Mouse (Mus musculus): ENCODE data around the gene Srcin1.

The Srcin1 gene

DNA sequence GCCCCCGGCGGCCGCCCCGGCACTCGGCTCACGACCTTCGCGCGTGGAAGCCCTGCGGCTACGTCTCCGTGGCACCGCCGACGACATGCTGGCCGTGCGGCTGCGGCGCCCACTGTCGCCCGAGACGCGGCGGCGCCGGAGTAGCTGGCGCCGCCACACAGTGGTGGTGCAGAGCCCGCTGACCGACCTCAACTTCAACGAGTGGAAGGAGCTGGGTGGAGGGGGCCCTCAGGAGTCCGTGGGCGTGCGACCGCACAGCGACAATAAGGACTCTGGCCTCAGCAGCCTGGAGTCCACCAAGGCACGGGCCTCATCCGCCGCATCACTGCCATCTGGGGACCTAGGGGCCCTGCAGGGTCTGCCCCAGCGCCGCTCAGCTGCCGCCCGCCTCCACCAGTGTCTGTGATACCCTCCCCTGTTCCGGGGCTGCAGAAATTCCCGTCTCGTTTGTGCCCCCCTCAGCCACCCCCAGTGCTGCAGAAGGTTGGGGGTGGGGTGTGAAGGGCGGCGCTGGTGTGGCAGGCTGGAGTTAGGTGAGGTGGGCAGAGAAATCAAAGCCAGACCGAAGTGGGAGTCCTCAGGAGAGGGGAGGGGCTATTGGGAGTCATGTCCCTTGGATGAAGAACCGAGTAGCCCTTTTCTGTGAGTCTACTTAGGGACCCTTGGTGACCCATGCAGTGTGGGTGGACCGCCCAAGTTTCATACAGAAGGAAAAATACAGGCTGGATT, 75.1 kb downstream of the Srcin1 start:
- no peak for DNase-seq

DNA sequence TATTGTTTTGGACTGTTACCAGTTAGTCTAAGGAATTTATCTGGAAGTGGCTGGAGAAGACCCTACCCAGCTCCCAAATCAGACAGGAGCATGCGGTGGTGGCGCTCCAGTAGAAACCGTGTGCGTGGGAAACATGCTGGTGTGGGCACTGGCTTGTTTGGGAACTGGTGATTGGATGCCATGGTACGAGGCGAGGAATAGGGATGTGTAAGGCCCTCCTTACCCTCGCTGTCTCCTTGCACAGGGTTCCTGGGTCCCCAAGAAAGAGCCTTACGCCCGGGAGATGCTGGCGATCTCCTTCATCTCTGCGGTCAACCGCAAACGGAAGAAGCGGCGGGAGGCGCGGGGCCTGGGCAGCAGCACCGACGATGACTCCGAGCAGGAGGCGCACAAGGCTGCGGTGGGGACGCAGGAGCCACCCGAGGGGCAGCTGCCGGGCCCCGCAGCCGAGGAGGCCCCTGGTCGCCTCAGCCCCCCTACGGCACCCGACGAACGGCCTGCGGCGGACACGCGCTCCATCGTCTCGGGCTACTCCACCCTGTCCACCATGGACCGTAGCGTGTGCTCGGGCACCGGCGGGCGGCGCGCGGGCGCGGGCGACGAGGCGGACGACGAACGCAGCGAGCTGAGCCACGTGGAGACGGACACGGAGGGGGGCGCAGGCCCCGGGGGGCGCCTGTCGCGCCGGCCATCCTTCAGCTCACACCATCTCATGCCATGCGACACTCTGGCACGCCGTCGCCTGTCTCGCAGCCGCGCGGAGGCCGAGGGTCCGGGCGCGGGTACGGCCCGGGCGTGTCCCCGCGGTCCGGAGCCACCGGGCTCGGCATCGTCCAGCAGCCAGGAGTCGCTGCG, 75.9 kb downstream of the Srcin1 start, which contains the start of gene 4933428G20Rik:
TSS of gene 4933428G20Rik (minus strand) at position 476 of the 855 bp plus-strand sequence.
- DNase-seq: no peak

DNA sequence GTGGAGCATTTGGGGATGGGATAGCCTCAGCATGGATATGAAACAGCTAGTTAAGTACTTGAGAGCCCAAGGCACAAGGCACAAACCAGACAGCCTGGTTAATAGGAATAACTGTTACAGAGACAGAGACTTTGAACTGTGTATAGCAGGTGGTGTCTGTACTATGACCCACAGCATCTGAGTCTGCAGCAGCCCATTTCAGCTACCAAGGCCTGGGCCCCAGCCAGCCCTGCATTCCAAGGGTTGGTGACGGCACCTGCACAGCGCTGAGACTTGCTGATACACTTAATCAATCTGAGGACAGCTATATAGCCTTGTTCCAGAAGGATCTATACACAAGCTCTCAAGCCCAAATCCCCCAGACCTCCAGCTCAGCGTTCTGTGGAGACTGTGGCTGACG, 78.4 kb downstream of the Srcin1 start:
- DNase-seq: no peak

DNA sequence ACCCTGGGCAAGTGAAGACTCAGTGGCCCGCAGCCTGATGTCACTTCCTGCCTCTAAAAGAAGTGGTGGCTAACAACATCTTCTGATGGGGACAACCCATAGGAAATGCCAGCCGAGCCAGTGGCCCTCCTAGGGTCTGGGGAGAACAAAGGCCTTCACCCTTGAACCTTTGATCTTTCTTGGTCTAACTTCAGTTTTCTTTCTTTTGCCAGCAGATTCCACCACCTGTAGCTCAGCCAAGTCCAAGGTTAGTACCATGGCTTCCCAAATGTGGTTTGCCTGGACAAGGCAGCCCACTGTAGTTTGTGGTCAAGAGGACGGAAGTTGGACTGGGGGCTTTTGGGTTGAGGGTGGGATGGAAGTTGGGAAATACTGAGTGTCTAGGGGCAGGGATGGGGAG, 83.2 kb downstream of the Srcin1 start:
- DNase-seq: no peak

DNA sequence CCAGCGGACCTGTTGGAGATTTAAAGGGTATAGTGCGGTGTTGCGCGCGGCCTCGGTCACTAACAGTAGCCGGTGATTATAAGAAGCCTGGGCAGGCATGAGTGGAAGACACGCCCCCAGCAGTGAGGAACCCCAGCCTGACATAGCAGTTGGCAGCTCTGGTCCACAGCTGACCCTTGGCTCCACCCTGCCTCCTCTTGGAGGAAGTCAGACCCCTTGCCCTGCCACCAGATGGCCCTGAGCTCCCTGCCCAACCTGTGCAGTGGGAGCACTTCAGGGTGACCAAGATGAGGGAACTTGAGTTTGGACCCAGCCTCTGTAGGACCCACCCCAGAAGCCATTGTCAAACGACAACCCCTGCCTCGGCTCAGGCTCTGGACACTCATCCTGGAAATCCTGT, 84.3 kb downstream of the Srcin1 start:
- DNase-seq: no peak

GRCm38 (mm10) chr11:97489589-97490324, 86.2 kb downstream of the Srcin1 start:
- peak; percentile 79 for DNase-seq

DNA sequence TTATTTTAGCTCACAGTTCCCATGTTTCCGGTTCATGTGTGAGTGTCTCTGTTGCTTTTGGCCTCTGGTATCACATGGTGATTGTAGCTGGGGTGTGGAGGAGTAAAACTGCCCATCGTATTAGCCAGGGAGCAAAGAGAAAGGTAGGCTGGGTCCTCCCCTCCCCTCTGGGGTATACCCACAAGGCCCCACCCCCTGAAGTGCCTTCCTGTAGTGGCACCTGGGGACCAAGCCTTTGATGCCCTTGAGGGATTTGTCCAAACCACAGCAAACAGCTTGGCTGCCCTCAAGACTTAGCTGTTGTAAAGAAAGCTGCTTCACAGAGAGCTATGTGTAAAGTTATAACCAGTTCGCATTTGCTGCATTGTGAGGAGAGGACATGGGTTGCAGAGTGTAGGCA, 88.3 kb downstream of the Srcin1 start:
- no peak for DNase-seq

DNA sequence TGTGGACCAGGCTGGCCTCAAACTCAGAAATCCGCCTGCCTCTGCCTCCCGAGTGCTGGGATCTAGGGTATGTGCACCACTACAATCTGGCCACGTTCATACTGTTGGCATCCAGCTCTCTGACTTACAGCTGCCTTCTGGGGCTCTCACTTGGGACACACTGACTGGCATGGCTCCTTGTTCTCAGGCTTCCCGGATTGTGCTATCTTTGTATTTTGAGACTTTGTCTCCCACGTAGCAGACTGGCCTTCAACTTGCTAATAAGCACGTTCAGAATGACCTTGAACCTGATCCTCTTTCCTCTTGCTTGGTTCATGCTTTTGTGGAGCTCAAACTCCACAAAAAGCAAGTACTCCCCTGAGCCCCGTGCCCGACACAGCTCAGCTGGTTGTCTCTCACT, 90.3 kb downstream of the Srcin1 start:
- DNase-seq: no peak

DNA sequence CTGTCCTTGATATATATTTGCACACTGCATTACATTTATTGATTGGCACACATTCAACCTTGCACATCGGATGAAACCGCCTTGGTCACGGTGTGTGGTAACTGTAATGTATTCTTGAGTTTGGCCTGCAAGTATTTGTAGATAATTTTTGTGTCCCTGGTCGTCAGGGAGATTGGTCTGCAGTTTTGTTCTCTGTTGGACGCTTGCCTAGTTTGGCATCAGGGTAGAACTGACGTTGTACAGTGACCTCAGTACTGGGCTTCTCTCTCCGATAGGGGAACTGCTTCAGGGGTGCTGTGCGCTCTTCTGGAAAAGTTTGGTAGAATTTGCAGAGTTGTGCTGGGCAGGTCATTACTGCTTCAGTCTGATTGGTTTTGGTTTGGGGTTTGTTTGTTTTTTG, 96.2 kb downstream of the Srcin1 start:
- no peak for DNase-seq

DNA sequence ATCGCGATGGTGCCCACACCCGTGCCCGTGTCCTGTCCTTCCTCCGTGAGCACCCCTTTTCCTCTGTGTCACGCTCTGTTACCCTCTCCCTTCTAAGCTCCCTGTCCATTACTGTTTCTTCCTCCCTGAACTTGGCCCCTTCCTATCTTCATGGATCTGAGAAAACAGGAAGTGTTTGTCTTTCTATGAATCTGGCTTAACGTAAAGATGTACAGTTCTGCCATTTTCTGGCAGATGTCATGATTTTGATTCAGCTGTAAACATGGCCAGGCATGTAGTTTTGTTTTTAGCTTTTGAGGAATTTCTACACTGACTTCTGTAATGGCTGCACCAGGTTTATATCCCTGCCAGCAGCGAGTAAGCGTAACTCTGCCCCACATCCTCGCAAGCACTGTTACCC, 96.9 kb downstream of the Srcin1 start:
- no peak for DNase-seq

- no peak for DNase-seq
Measured at GRCm38 (mm10) chr11:97478345-97478744, 97.6 kb downstream of the Srcin1 start.

DNA sequence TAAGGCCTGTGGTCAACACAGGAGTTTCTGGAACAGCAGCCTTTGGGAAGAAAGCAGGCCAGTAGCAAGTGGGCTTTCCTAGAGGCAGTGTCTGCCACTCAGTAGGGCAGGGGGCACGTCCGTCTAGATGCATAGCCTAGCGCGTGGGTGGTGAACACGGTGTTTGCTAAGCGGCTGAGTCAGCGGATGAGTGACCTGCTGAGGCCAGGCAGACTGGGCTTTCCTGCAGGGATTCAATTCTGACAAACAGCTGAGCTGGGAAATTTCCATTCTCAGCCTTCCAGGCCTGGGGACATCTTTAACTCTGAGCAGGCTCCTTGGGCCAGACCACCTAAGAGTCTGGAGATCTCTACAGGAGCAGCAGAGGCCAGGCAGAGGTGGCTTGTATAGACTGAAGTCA, 98.6 kb downstream of the Srcin1 start:
- no peak for DNase-seq

DNA sequence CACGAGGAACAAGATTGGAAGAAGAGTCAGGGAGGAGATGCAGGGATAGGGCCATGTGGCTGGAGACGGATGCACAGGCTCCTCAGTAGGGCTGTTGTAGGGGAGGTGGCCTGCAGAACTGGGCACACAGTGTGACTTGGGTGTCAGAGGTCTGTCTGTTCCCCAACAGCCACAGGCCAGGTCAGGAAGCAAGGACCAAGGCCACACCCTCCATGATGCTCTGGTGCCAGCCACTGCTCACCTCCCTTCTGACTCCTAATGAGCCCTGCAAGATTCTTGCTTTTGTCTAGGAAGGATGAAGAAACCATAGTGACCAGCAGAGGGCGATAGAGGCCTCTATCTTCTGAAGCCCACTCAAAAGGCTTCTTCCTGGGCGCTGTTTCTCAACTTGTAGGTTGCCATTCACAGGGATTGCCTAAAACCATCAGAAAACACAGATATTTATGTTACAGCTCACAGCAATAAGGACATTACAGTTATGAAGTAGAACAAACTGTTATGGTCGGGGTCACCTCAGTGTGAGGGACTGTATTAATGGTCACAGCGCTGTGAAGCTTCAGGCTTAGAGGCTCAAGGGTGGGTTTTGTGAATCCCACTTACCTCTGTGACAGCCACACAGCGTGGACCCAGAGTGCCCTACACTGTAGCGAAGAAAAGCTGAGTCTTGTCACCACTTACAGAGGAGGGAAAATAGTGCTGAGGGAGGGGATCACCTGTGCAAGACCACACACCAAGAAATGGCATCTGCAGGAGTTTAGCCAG, 99.5 kb downstream of the Srcin1 start:
- DNase-seq: peak; percentile 72

DNA sequence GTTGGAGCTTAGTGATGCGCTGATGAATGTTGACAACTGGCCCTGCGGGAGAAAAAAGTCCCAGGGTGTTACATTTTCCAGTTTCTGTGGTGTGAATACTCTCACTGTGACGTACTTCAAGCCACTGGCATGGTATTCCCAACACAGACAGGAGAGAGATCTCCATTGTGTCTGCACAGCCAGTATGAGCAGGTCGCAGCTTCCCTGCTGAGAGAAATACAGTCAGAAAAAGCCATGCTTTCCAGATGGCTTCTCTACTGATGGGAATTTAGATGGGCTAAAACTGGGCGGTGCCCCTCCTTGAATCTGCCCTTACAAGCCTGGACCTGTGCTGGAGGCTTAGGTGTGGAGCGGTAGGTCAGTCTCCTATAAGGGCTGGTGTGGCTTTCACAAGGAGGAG, 104.7 kb downstream of the Srcin1 start:
- DNase-seq: no peak

GRCm38 (mm10) chr11:97469828-97470227, 106.2 kb downstream of the Srcin1 start:
- DNase-seq: no peak

DNA sequence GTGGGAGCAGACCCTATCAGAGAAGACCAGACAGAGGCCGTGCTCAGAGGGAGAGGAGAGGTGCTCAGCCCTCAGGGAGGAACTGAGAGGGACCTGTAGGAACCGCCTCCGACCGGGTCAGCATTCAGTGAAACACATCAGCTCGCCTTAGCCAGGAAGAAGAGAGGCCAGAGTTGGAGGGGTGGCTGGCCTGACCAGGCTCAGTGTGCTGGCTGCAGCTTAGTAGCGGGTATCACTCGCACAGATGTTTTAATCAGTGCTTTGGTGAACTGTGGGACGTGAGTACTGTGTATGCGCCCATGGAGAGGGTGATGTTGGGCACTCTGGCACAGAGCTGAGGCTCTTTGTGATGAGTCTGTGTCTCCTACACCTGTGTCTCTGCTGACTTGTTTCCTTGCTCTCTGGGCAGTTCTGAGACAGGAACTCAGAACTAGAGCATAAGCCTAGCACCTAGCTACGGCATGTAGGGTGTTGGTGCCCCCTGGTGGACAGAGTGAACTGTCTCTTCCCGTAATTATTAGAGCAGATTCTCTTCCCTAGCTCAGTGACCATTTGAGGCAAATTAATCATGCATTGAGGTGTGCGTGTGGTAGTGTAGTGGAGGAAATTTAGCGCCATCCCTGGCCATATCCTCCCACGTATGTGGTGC, 107.2 kb downstream of the Srcin1 start:
- DNase-seq: peak; percentile 94

DNA sequence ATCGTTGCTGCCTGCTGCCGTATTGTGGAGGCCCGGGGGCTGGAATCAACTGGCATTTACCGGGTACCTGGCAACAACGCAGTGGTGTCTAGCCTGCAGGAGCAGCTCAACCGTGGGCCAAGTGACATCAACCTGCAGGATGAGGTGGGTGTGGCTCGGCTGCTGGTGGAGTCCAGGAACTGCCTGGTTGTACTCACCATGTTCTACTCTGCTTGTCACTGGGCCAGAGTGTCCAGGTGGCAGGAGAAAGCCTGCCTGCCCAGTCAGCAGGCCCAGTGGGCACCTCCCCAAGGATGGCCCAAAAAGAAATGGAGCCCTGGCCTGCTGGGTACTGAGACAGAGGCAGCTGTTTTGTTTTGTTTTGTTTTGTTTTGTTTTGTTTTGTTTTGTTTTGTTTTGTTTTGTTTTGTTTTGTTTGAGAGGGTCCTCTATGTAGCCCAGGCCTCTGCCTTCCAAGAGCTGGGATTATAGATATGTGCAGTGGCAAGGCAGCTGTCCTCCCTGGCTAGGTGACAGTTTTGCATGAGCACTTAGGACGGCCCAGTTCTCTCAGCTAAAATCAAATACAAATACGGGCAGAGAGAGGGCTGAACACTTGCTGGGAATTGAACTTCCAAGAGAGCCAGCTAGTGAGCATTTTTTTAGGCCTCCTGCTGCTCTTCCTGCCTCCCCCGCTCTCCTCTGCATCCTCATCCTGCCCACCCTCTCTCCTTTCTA, 109.4 kb downstream of the Srcin1 start:
- no peak for DNase-seq

DNA sequence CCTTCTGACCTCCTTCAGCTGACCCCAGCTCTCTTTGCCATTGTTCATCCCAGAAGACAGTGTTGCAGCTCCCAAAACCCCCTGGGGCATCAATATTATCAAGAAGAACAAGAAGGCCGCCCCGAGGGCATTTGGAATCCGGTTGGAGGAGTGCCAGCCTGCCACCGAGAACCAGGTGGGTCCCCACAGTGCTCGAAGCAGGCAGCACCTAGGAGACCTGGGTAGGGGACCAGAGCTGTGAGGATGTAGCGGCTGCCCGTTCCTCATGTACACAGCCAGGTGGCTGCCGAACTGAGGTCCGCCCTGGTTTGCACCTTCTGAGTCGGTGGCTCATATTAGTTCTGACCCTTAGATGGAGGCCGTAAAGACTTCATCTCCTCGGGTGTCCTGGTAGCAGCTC, 110.0 kb downstream of the Srcin1 start:
- no peak for DNase-seq

DNA sequence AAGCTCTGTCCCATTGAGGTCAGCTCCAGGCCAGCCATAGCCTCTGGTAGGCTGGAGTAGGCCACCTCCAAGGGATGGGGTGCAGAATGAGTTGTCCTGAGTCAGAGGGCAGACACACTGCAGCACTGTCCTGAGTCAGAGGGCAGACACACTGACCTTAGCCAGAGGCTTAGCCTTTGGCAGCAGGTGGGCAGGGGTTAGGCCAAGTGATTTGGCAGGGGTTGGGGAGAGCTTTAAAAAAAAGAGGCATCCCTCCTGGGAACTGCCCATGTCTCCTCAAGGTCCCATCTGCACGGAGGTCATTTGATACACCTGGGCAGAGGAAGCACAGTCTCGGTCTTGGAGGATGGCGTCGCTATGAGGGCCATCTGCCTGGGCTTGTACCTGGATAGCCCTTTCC, 112.0 kb downstream of the Srcin1 start:
- no peak for DNase-seq

DNA sequence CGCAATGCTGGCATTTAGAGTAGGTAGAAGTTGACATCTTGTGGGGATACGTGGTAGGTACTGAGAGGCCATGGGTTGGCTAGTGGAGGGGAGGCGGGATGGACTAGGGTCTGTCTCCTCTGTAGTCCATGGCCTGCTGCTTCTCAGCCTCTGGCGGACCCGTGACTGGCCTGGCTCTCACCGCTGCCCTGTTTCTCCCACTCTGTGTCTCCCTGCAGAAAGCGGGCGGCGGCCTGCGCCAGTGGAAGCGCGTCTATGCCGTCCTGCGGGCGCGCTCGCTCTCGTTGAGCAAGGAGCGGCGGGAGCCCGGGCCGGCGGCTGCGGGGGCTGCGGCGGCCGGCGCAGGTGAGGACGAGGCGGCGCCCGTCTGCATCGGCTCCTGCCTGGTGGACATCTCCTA, 112.8 kb downstream of the Srcin1 start:
- no peak for DNase-seq

- no peak for DNase-seq
Measured at GRCm38 (mm10) chr11:97462538-97462937, 113.4 kb downstream of the Srcin1 start.

Measured in lung, postnatal 14 days (tissue).